Mouse (Mus musculus) urinary bladder, postnatal 36 days (tissue): Measurements from ENCODE around the gene Zmym5.
A peak's percentile ranks its signal among the peaks of the same experiment; 100 is the strongest.
"Not testable (repeated sequence)": the region's sequence is repeated elsewhere in the genome, so short reads cannot be mapped to it uniquely, and the experiment has no call there.

Experiments used
- DNase-seq, 2 experiments: peaks; one replicate each; pipeline ENCODE4 v3.0.0; 2022; ENCODE audit warnings: low spot score in 2 of 2, mixed read lengths in 1 of 2

Gene Zmym5

DNA sequence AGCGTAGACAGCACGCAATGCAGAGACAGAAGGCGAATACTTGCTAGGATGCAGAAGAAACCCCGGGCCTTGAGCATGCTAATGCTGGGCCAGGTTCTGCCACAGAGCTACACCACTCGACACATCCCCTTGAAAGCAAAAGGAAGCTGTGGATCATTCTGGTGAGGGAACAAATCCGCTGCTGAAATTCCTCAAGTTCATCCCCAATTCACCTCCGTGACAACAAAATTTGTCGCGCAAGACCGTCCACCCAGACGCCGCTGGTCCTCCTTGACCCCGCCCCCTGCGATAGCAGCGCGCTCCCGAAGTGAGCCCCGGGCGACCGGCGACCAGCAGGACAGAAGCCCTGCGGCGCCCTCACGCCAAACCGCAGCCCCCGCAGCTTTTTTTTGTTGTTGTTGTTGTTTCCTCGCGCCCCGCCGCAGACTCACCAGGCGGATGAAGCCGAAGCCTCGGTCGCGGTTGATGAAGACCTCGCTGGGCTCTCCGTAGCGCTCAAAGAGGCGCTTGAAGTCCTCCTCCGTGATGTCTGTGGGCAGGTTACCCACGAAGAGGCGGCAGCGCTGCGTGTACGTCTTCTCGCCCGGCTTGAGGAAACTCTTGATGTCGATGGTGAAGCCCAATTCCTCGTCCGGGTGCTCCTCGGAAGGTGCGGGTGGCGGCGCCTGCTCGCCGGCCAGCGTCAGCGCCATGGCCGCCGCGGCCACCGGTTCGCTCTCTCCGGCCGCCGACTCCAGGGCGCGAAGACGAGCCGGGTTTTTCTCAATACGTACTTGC is 34.0 kb downstream of the Zmym5 start:
- peak; percentile 58 to 64 for DNase-seq

DNA sequence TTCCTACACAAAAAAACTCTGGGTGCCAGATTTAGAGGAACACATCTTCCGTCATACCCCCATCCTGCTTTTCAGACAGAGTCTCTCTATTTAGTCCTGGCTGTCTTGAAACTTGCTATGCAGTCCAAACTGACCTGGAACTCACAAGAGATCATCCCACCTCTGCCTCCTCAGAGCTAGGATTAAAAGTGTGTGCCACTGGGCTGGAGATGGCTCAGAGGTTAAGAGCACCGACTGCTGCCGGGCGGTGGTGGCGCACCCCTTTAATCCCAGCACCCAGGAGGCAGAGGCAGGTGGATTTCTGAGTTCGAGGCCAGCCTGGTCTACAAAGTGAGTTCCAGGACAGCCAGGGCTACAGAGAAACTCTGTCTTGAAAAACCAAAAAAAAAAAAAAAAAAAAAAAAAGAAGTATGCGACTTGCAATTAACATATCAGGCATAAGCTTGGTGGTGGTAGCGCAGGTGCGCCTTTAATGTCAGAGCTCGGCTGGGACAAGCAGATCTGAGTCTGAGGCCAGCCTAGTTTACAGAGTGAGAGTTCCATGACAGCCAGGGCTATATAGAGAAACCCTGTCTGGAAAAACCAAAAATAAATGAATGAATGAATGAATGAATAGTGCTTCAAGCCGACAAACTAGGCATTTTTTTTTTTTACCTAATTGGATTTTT is 34.8 kb downstream of the Zmym5 start:
- no peak for DNase-seq

DNA sequence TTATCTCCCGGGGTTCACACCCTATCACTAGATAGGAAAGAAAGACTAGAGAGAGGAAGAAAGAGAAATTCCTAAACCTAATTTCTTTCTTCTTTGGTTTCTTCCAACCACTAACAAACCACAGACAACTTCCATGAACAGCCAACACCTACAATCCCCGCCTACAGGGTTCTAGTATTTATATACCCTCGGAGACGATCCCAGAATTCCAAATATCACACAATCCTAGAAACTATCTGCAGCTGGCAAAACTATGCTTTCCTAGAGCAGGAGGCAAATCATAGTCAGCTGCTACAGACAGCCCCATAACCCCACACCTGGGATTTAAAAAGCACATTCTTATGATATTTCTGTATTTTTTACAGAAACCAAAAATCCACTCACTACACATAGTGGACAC is 36.1 kb downstream of the Zmym5 start:
- DNase-seq: no peak

DNA sequence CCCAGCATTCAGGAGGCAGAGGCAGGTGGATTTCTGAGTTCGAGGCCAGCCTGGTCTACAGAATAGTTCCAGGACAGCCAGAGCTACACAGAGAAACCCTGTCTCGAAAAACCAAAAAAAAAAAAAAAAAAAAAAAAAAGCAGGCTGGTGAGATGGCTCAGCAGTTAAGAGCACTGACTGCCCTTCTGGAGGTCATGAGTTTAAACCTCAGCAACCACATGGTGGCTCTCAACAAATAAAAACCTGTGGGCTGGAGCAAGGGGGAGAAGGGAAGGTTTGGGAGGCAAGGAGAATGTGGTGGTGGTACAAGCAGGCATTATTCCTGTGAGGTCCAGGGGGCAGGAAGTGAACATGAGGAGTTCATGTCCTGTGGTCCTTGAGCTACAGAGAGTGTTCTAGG is 45.1 kb downstream of the Zmym5 start:
- DNase-seq: not testable (repeated sequence)

DNA sequence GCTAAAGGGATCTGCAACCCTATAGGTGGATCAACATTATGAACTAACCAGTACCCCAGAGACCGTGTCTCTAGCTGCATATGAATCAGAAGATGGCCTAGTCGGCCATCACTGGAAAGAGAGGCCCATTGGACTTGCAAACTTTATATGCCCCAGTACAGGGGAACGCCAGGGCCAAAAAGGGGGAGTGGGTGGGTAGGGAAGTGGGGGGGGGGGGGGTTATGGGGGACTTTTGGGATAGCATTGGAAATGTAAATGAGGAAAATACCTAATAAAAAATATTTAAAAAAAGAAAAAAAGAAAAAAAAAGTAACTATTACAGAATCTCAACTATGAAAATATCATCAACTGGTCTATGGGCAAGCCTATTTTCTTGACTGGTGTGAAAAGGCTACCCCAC is 46.4 kb downstream of the Zmym5 start:
- not testable (repeated sequence) for DNase-seq

DNA sequence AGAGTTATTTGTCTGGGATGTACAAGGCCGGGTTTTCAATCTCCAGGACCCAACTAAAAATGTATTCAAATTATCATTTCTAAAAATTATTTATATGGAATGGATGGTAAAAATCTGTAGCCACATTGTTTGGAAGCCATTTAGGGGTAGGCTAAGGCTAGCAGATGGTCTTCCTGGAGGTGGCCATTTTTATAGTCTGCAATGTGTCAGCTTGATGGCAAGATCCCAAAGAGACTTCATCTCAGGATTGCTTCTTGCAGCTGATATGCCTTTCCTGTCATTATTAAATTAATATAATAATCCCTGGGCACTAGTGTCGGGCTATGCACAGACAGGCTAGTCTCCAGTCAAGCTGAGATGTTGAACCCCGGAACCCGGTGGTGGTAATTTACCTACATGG is 60.2 kb downstream of the Zmym5 start:
- DNase-seq: no peak
